Mouse (Mus musculus) hindbrain, embryonic 16.5 days (tissue): ENCODE data around the gene Aifm2. TPM values are rescaled to one million over a fixed set of nuclear protein-coding genes. Genes with fewer than 3 reads are reported as not detected.

ENCODE experiments used
- ATAC-seq: fragments of 200-750 bp; cut with Nextera tagmentation; 2 replicates; pipeline ENCODE4 v1.8.0; 2017; ENCODE audit warnings: moderate TSS enrichment, moderate library complexity
- H3K27ac ChIP-seq: fragments of 300-500 bp; sonication (generic); 2 replicates; pipeline ENCODE4 v1.5.1; 2014; ENCODE audit warnings: low read depth, mild to moderate bottlenecking, control low read depth, low read length, moderate library complexity
- H3K27me3 ChIP-seq: fragments of 300-500 bp; sonication (generic); replicated peaks from 2 replicates; pipeline ENCODE4 v1.6.1; 2014; ENCODE audit warnings: low read length; ENCODE audit not compliant: control insufficient read depth, insufficient read depth
- H3K36me3 ChIP-seq: fragments of 300-500 bp; sonication (generic); 2 replicates; pipeline ENCODE4 v1.6.1; 2014; ENCODE audit warnings: mild to moderate bottlenecking, low read length, moderate library complexity, mixed read lengths; ENCODE audit not compliant: control insufficient read depth, insufficient read depth
- H3K4me1 ChIP-seq: fragments of 300-500 bp; sonication (generic); 2 replicates; pipeline ENCODE4 v1.6.1; 2014; ENCODE audit warnings: low read depth, low read length; ENCODE audit not compliant: control insufficient read depth, insufficient read depth
- H3K4me2 ChIP-seq: fragments of 300-500 bp; sonication (generic); 2 replicates; pipeline ENCODE4 v1.6.1; 2014; ENCODE audit warnings: mild to moderate bottlenecking, low read length, control low read depth, moderate library complexity
- H3K4me3 ChIP-seq: fragments of 300-500 bp; sonication (generic); 2 replicates; pipeline ENCODE4 v1.5.1; 2014; ENCODE audit warnings: mild to moderate bottlenecking, low read length, control low read depth, moderate library complexity
- H3K9ac ChIP-seq: fragments of 300-500 bp; sonication (generic); 2 replicates; pipeline ENCODE4 v1.6.1; 2014; ENCODE audit warnings: low read depth, mild to moderate bottlenecking, control low read depth, low read length, moderate library complexity
- H3K9me3 ChIP-seq: fragments of 300-500 bp; sonication (generic); 2 replicates; pipeline ENCODE4 v1.6.1; 2014; ENCODE audit warnings: mild to moderate bottlenecking, low read length, moderate library complexity; ENCODE audit not compliant: control insufficient read depth
- WGBS: fragments of 180-500 bp; shearing (Covaris S2); extraction: QIAGEN DNeasy Blood & Tissue Kit; methylation state at CpG from one replicate; pipeline ENCODE4 v1.1.7; 2014; 5-methylcytosine and 5-hydroxymethylcytosine counted together
- polyA plus RNA-seq: library from polyadenylated mRNA; unstranded; fragments of >200 nt; fragmentation: Nextera tagmentation; extraction: Ambion mirVana; gene quantifications from 2 replicates; pipeline ENCODE4 v1.2.1, GENCODE M21; 2015

Gene Aifm2
- polyA plus RNA-seq = 15.8 and 19.2 TPM in 2 replicates

DNA sequence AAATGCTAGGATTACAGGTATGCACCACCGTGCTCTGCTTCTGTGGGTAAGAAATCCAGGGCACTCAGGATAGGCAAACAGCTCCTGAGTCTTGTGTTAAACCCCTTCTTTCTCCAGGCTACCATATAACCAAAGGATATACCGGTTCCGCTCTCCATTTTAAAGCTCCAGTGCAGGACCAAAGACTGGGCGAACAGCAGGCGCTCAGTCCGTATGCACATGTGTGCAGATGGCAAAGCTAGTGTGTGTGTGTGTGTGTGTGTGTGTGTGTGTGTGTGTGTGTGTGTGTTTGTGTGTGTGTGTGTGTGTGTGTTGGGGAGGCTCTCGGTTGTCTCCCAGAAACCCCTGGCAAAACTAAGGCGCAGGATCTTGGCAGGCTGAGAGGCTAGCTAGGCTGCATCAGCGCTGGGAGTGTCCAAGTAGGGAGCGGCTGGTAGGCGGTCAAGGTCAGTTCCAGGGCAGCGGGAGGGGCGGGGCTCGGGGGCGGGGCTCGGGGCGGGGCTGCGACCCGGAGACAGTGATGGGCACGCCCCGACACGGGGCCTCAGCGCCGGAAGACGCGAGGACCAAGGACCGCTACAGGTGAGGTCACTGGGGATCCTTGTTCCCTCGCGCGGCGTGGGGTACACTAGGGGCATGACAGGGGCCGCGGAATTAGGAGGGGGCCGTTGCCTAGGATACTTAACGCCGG is at the start of gene Aifm2:
Gene Aifm2, plus strand, starts transcription at position 493 of the 691 bp plus-strand sequence.
- WGBS = 16% methylated on average over 25 of the region's 36 CpGs
- no peaks in the 10 kb centered on the region for H3K9me3 ChIP-seq
- H3K9ac ChIP-seq = peak within 1 kb of the TSS; percentile 71
- H3K4me1 ChIP-seq = peaks cover 5% of the 10 kb centered on the region; the same call in 1 of the 2 replicates
- H3K27ac ChIP-seq = no peak within 1 kb of the TSS
- peak; percentile 90 for ATAC-seq
- H3K27me3 ChIP-seq = no peaks in the 10 kb centered on the region
- peak within 1 kb of the TSS; percentile 59 for H3K4me3 ChIP-seq
- H3K36me3 ChIP-seq = no peaks in the 10 kb centered on the region
- peak within 1 kb of the TSS; percentile 95 for H3K4me2 ChIP-seq

DNA sequence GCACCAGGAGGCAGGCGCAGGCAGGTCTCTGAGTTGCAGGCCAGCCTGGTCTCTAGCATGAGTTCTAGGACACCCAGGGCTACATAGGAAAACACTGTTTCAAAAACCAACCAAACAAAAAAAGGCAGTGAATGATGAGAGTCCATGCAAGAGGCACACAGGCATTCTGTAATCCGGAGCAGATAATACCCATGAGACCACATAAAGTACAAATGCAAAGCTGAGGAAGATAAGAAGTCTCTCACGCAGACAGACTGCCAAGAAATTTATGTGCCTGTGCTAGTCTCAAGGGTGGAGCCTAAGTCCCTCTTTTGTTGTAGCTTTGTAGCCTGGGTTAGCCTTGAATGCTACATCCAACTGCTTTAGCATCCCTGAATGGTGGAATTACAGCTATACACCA is 49.4 kb upstream of the Aifm2 start:
- WGBS = 88% methylated on average over 3 of the region's 3 CpGs
- ATAC-seq = no peak
- Histone ChIP-seq H3K27ac (no peak overlapping the region), H3K27me3 (no peaks in the 10 kb centered on the region), H3K4me2 (no peak overlapping the region), H3K4me1 (no peaks in the 10 kb centered on the region), H3K4me3 (no peak overlapping the region), H3K9me3 (no peaks in the 10 kb centered on the region), H3K36me3 (peaks cover 38% of the 10 kb centered on the region), H3K9ac (no peak overlapping the region)

DNA sequence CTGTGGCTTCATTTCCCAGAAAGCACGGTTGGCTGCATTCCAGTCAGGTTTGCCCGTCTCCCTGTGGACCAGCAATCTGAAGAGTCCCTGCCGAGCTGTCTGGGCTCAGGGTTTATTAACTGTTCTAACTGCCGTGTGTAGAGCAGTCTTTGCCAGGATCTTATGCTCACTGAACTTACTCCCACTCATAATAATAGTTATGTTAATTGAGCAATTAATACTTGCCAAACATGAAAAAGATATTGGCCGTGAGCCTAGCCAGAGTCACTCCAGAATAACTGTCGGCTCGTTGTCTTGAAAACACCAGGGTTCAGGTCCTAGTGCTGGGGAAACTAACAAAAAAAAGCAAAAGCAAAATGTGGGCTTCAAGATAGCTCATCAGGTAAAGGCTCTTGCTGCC is 45.8 kb upstream of the Aifm2 start:
- ATAC-seq = peak; percentile 83
- Histone ChIP-seq H3K4me2 (no peak overlapping the region), H3K27ac (no peak overlapping the region), H3K4me1 (no peaks in the 10 kb centered on the region), H3K9me3 (no peaks in the 10 kb centered on the region), H3K27me3 (no peaks in the 10 kb centered on the region), H3K9ac (no peak overlapping the region), H3K36me3 (peaks cover 46% of the 10 kb centered on the region), H3K4me3 (no peak overlapping the region)
- WGBS = 40% methylated on average over 7 of the region's 7 CpGs

DNA sequence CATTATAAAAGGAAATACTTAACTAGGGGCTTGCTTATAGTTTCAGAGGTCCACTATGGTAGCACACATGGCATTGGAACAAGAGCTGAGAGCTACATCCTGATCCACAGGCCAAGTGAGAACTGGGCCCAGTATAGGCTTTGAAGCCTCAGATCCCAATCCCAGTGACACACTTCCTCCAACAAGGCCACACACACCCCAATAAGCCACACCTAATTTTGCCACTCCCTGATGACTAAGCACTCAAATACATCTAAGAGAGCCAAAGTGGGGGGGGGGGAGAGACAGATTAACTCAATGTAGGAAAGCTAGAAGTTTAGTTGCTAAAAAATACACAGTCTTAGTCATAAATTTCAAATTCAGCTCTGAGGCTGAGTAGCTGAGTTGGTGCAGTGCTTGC is 45.2 kb upstream of the Aifm2 start:
- no peaks in the 10 kb centered on the region for H3K4me1 ChIP-seq
- no peak overlapping the region for H3K9ac ChIP-seq
- H3K36me3 ChIP-seq = peaks cover 48% of the 10 kb centered on the region
- H3K9me3 ChIP-seq = no peaks in the 10 kb centered on the region
- no peak overlapping the region for H3K27ac ChIP-seq
- H3K4me2 ChIP-seq = no peak overlapping the region
- no peaks in the 10 kb centered on the region for H3K27me3 ChIP-seq
- no peak for ATAC-seq
- no peak overlapping the region for H3K4me3 ChIP-seq

DNA sequence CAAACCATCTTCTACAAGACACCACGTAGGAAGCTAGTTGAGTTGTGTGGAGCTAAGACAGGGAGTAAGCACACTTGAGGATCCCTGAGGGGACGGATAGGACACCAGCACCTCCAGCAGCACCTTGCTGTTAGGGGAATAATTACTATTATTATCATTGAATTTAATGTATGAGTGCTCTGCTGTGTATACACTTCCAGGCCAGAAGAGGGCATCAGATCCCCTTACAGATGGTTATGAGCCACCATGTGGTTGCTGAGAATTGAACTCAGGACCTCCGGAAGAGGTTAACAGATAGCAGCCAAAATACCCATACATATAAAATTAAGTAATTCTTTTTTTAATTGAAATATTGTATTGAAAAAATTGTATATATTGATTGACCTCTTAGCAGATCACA is 44.3 kb upstream of the Aifm2 start:
- WGBS = over 99% methylated on average over 3 of the region's 3 CpGs
- no peak for ATAC-seq

DNA sequence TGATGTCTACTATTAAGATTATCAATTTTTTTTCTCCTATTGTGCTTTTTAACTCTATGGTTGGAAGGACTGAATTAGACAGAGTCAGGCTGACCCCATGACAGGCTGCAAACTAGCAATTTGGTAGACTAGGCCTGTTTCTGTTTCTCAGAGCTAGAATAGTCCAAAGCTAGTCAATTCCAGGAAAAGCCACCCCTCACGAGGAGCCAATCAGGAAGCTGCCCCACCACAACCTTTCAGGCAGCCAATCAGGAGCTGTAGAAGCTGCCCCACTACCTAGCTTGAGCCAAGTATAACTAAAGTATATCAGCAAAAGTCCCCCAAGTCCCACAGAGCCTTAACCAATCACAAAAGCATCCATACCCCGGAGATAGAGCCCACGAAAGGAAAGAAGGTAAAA is 39.1 kb upstream of the Aifm2 start:
- no peak overlapping the region for H3K4me2 ChIP-seq
- H3K4me3 ChIP-seq = no peak overlapping the region
- no peaks in the 10 kb centered on the region for H3K27me3 ChIP-seq
- peaks cover 23% of the 10 kb centered on the region for H3K36me3 ChIP-seq
- WGBS = 74% methylated on average over 3 of the region's 3 CpGs
- no peaks in the 10 kb centered on the region for H3K9me3 ChIP-seq
- H3K4me1 ChIP-seq = peaks cover 4% of the 10 kb centered on the region
- no peak for ATAC-seq
- H3K9ac ChIP-seq = no peak overlapping the region
- H3K27ac ChIP-seq = no peak overlapping the region

More for the DNA sequence above, 44.3 kb upstream of the Aifm2 start:
- no peaks in the 10 kb centered on the region for H3K4me1 ChIP-seq
- H3K4me3 ChIP-seq = no peak overlapping the region
- no peak overlapping the region for H3K27ac ChIP-seq
- H3K4me2 ChIP-seq = no peak overlapping the region
- peaks cover 44% of the 10 kb centered on the region for H3K36me3 ChIP-seq
- no peaks in the 10 kb centered on the region for H3K9me3 ChIP-seq
- no peaks in the 10 kb centered on the region for H3K27me3 ChIP-seq
- no peak overlapping the region for H3K9ac ChIP-seq

DNA sequence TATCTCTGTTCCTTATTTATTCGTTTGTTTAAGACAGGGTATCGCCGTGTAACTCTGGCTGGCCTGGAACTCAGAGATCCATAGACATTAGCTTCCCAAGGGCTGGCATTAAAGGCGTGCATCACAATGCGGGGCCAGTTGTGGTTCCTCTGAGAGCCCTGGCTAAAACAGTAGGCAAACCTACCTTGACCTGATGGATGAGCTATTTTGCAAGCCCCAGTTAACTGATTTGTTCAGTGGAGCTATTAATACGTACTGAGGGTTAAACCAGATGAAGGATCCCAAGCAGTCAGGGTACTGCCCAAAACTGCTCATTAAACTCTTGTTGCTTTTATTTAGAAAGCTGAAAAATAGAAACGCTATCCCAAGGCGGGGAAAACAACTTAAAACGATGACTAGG is 35.5 kb upstream of the Aifm2 start:
- Histone ChIP-seq H3K27me3 (no peaks in the 10 kb centered on the region), H3K27ac (peak overlapping the region; percentile 76), H3K4me1 (peaks cover 15% of the 10 kb centered on the region), H3K36me3 (peaks cover 6% of the 10 kb centered on the region), H3K4me2 (peak overlapping the region; percentile 63), H3K9me3 (no peaks in the 10 kb centered on the region), H3K9ac (peak overlapping the region; percentile 68), H3K4me3 (peak overlapping the region; percentile 93)
- 32% methylated on average over 9 of the region's 9 CpGs for WGBS
- no peak; the same call in 1 of the 2 replicates for ATAC-seq

DNA sequence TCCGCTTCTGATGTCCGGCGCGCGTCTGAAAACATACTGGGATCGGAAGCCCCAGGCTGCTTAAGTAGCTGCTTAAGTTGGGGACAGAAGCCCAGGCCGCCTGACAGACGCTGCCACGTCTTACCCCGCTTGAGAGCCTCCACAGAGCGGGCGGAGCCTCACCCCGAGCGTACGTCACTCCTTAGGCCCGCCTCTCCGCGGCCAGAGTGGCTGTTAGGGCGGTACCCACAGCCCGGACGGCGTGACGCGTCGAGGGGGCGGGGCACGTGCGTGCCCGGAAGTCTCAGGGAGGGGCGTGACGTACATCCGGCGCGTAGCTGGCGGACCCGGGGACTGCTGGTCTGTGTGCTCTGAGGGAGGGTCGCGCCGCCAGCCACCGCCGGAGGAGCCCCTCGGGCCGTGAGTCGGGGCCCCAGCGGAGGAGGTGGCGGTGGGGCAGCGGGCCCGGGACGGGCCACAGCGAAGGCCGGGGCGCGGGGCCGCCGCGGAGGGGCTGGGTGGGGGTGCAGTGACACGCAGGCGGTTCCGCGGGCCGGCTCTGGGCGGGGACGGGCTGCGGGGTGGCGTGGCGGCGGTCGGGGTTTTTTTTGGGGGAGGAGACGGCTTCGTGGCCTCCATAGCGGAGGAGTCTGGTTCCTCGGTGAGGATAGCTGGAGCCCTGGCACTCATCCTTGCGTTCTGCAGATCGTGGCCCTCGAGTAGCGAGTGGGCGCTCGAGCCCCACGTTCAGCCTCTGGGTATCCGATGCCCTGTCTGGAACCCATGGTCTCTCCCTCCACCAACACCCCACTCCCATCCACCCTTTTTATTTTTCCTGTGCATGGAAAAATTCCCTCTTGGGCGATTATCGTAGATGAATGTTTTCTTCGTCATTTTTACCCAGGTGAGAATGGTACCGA is 34.8 kb upstream of the Aifm2 start, which contains the start of gene Sar1a:
Gene Sar1a, plus strand, starts transcription at position 285 of the 899 bp plus-strand sequence.
- Histone ChIP-seq H3K36me3 (peaks cover 3% of the 10 kb centered on the region; the same call in 1 of the 2 replicates), H3K9me3 (no peaks in the 10 kb centered on the region), H3K27me3 (no peaks in the 10 kb centered on the region), H3K4me2 (peak within 1 kb of the TSS; percentile 90), H3K4me3 (peak within 1 kb of the TSS; percentile 93), H3K27ac (peak within 1 kb of the TSS; percentile 79), H3K9ac (peak within 1 kb of the TSS; percentile 96), H3K4me1 (peaks cover 15% of the 10 kb centered on the region)
- WGBS = under 1% methylated on average over 64 of the region's 84 CpGs
- peak; percentile 100 for ATAC-seq

DNA sequence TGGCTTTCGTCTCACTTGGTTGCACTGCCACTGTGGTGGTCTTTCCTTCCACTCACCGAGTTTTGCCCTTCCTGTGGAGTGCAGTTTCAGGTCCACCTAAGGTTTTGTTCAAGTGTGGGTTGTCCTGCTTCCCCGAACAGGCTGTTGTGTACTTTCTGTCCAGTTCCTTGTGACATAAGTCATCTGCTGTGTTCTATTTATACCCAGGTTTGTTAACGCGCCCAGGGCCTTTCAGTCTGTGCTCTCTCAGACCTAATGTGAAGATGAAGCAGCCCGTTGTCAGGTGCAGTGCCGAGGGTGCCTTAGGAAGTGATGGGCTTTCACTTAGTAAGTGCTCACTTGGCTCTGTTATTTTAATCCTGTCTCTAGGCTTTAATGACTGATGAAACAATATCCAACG is 25.7 kb upstream of the Aifm2 start:
- peaks cover 53% of the 10 kb centered on the region for H3K36me3 ChIP-seq

More for the DNA sequence above, 25.7 kb upstream of the Aifm2 start:
- Histone ChIP-seq H3K4me1 (no peaks in the 10 kb centered on the region), H3K9ac (no peak overlapping the region), H3K27ac (no peak overlapping the region), H3K4me2 (no peak overlapping the region), H3K27me3 (no peaks in the 10 kb centered on the region), H3K9me3 (no peaks in the 10 kb centered on the region), H3K4me3 (no peak overlapping the region)
- WGBS = 94% methylated on average over 8 of the region's 8 CpGs
- ATAC-seq = no peak
